Mouse (Mus musculus): ENCODE data around the gene Th. TPM values are rescaled to one million over a fixed set of nuclear protein-coding genes. Genes with fewer than 3 reads are reported as not detected.
A peak's percentile ranks its signal among the peaks of the same experiment; 100 is the strongest.

Gene Th
- 1.2 TPM in 2 replicates for polyA plus RNA-seq (2016; fragmentation: Nextera tagmentation; extraction: Ambion mirVana)

- Histone ChIP-seq H3K27ac (no peak within 1 kb of the TSS), H3K4me1 (no peaks in the 10 kb centered on the region), H3K27me3 (ENCODE audit: low read depth, poor library complexity, severe bottlenecking) (0 out of 2 replicates have a peak, but pooled peaks cover 3% of the 10 kb centered on the region), H3K4me3 (no peak within 1 kb of the TSS), H3K9me3 (replicated peaks) (no peaks in the 10 kb centered on the region), H3K36me3 (no peaks in the 10 kb centered on the region)
- no peak for DNase-seq (ENCODE audit: low spot score)
- WGBS, result 88% methylated on average over 3 of the region's 3 CpGs
These were observed at the start of gene Th for GRCm38 (mm10) chr7:142931028-142931427. Gene Th (minus strand): TSS chr7:142931128.

- H3K27ac ChIP-seq, result peak within 1 kb of the TSS; percentile 66
- 2% methylated on average over 51 of the region's 51 CpGs for WGBS
- peaks cover 25% of the 10 kb centered on the region for H3K4me1 ChIP-seq
- peak; percentile 59 for DNase-seq (ENCODE audit: low spot score)
- peaks cover 86% of the 10 kb centered on the region for H3K27me3 ChIP-seq (ENCODE audit: low read depth, poor library complexity, severe bottlenecking)
- no peaks in the 10 kb centered on the region for H3K36me3 ChIP-seq
- no peaks in the 10 kb centered on the region for H3K9me3 ChIP-seq (replicated peaks)
- peak within 1 kb of the TSS; percentile 57 for H3K4me3 ChIP-seq
These were observed 38.0 kb upstream of the Th start, which contains the start of gene Ascl2 for GRCm38 (mm10) chr7:142968809-142969511. Gene Ascl2 (minus strand): TSS chr7:142969264.

GRCm38 (mm10) chr7:142967884-142968808, 37.2 kb upstream of the Th start:
- under 1% methylated on average over 90 of the region's 90 CpGs for WGBS
- no peaks in the 10 kb centered on the region for H3K9me3 ChIP-seq (replicated peaks)
- H3K4me1 ChIP-seq, result peaks cover 25% of the 10 kb centered on the region
- DNase-seq (ENCODE audit: low spot score), result peak; percentile 76
- no peaks in the 10 kb centered on the region for H3K36me3 ChIP-seq
- H3K4me3 ChIP-seq, result peak overlapping the region; percentile 57
- H3K27ac ChIP-seq, result peak overlapping the region; percentile 66
- peaks cover 91% of the 10 kb centered on the region for H3K27me3 ChIP-seq (ENCODE audit: low read depth, poor library complexity, severe bottlenecking)

GRCm38 (mm10) chr7:142967414-142967883, 36.5 kb upstream of the Th start:
- Histone ChIP-seq H3K27me3 (ENCODE audit: low read depth, poor library complexity, severe bottlenecking) (peaks cover 96% of the 10 kb centered on the region), H3K36me3 (no peaks in the 10 kb centered on the region), H3K4me3 (peak overlapping the region; percentile 57), H3K4me1 (peaks cover 25% of the 10 kb centered on the region), H3K9me3 (replicated peaks) (no peaks in the 10 kb centered on the region), H3K27ac (peak overlapping the region; percentile 66)
- peak; percentile 61 for DNase-seq (ENCODE audit: low spot score)
- WGBS, result under 1% methylated on average over 36 of the region's 36 CpGs

GRCm38 (mm10) chr7:142959752-142960151, 28.8 kb upstream of the Th start:
- H3K9me3 ChIP-seq (replicated peaks), result no peaks in the 10 kb centered on the region
- no peak overlapping the region for H3K4me3 ChIP-seq
- H3K36me3 ChIP-seq, result no peaks in the 10 kb centered on the region
- H3K27ac ChIP-seq, result no peak overlapping the region
- H3K4me1 ChIP-seq, result peaks cover 6% of the 10 kb centered on the region; the same call in 1 of the 2 replicates
- H3K27me3 ChIP-seq (ENCODE audit: low read depth, poor library complexity, severe bottlenecking), result peaks cover 28% of the 10 kb centered on the region
- WGBS, result 81% methylated on average over 4 of the region's 4 CpGs
- no peak for DNase-seq (ENCODE audit: low spot score)

- 97% methylated on average over 1 of the region's 1 CpGs for WGBS
- peaks cover 19% of the 10 kb centered on the region; the same call in 1 of the 2 replicates for H3K27me3 ChIP-seq (ENCODE audit: low read depth, poor library complexity, severe bottlenecking)
- H3K9me3 ChIP-seq (replicated peaks), result no peaks in the 10 kb centered on the region
- H3K27ac ChIP-seq, result no peak overlapping the region
- no peak overlapping the region for H3K4me3 ChIP-seq
- no peaks in the 10 kb centered on the region for H3K36me3 ChIP-seq
- no peak for DNase-seq (ENCODE audit: low spot score)
- peaks cover 6% of the 10 kb centered on the region; the same call in 1 of the 2 replicates for H3K4me1 ChIP-seq
These were observed 27.9 kb upstream of the Th start for GRCm38 (mm10) chr7:142958817-142959216.

GRCm38 (mm10) chr7:142956018-142956417, 25.1 kb upstream of the Th start:
- DNase-seq (ENCODE audit: low spot score), result no peak
- WGBS, result 80% methylated on average over 2 of the region's 2 CpGs
- H3K36me3 ChIP-seq, result no peaks in the 10 kb centered on the region
- H3K27me3 ChIP-seq (ENCODE audit: low read depth, poor library complexity, severe bottlenecking), result no peaks in the 10 kb centered on the region
- H3K4me1 ChIP-seq, result peaks cover 3% of the 10 kb centered on the region; the same call in 1 of the 2 replicates
- H3K4me3 ChIP-seq, result no peak overlapping the region
- H3K27ac ChIP-seq, result no peak overlapping the region
- H3K9me3 ChIP-seq (replicated peaks), result no peaks in the 10 kb centered on the region

- Histone ChIP-seq H3K27me3 (ENCODE audit: low read depth, poor library complexity, severe bottlenecking) (peaks cover 7% of the 10 kb centered on the region; the same call in 1 of the 2 replicates), H3K36me3 (no peaks in the 10 kb centered on the region), H3K4me1 (no peaks in the 10 kb centered on the region), H3K4me3 (no peak overlapping the region), H3K27ac (no peak overlapping the region), H3K9me3 (replicated peaks) (no peaks in the 10 kb centered on the region)
- DNase-seq (ENCODE audit: low spot score), result no peak
- WGBS, result 0% methylated on average over 1 of the region's 1 CpGs
These were observed 18.6 kb upstream of the Th start for GRCm38 (mm10) chr7:142949568-142949967.

- H3K4me3 ChIP-seq, result no peak overlapping the region
- no peaks in the 10 kb centered on the region for H3K4me1 ChIP-seq
- H3K36me3 ChIP-seq, result no peaks in the 10 kb centered on the region
- H3K27ac ChIP-seq, result no peak overlapping the region
- DNase-seq (ENCODE audit: low spot score), result no peak
- H3K9me3 ChIP-seq (replicated peaks), result no peaks in the 10 kb centered on the region
- 0 out of 2 replicates have a peak, but pooled peaks cover 9% of the 10 kb centered on the region for H3K27me3 ChIP-seq (ENCODE audit: low read depth, poor library complexity, severe bottlenecking)
These were observed 6.7 kb upstream of the Th start for GRCm38 (mm10) chr7:142937631-142938030.

- Histone ChIP-seq H3K27ac (no peak overlapping the region), H3K27me3 (ENCODE audit: low read depth, poor library complexity, severe bottlenecking) (0 out of 2 replicates have a peak, but pooled peaks cover 9% of the 10 kb centered on the region), H3K4me3 (no peak overlapping the region), H3K36me3 (no peaks in the 10 kb centered on the region), H3K4me1 (no peaks in the 10 kb centered on the region), H3K9me3 (replicated peaks) (no peaks in the 10 kb centered on the region)
- 88% methylated on average over 14 of the region's 14 CpGs for WGBS
- no peak for DNase-seq (ENCODE audit: low spot score)
These were observed 4.8 kb upstream of the Th start for GRCm38 (mm10) chr7:142935708-142936107.

- Histone ChIP-seq H3K27me3 (ENCODE audit: low read depth, poor library complexity, severe bottlenecking) (0 out of 2 replicates have a peak, but pooled peaks cover 9% of the 10 kb centered on the region), H3K4me3 (no peak overlapping the region), H3K9me3 (replicated peaks) (no peaks in the 10 kb centered on the region), H3K27ac (no peak overlapping the region), H3K4me1 (no peaks in the 10 kb centered on the region), H3K36me3 (no peaks in the 10 kb centered on the region)
- WGBS, result 81% methylated on average over 3 of the region's 3 CpGs
- no peak for DNase-seq (ENCODE audit: low spot score)
These were observed 1.5 kb upstream of the Th start for GRCm38 (mm10) chr7:142932469-142932868.

- Histone ChIP-seq H3K9me3 (replicated peaks) (no peaks in the 10 kb centered on the region), H3K36me3 (no peaks in the 10 kb centered on the region), H3K27me3 (ENCODE audit: low read depth, poor library complexity, severe bottlenecking) (no peaks in the 10 kb centered on the region), H3K4me1 (no peaks in the 10 kb centered on the region), H3K27ac (no peak overlapping the region), H3K4me3 (no peak overlapping the region)
- WGBS, result 91% methylated on average over 2 of the region's 2 CpGs
- DNase-seq (ENCODE audit: low spot score), result no peak
These were observed 1.4 kb downstream of the Th start for GRCm38 (mm10) chr7:142929516-142929915.

GRCm38 (mm10) chr7:142927293-142927692, 3.6 kb downstream of the Th start:
- no peaks in the 10 kb centered on the region for H3K27me3 ChIP-seq (ENCODE audit: low read depth, poor library complexity, severe bottlenecking)
- no peak overlapping the region for H3K4me3 ChIP-seq
- no peaks in the 10 kb centered on the region for H3K36me3 ChIP-seq
- H3K9me3 ChIP-seq (replicated peaks), result no peaks in the 10 kb centered on the region
- WGBS, result 72% methylated on average over 8 of the region's 8 CpGs
- DNase-seq (ENCODE audit: low spot score), result no peak
- no peaks in the 10 kb centered on the region for H3K4me1 ChIP-seq
- H3K27ac ChIP-seq, result no peak overlapping the region

All from limb, embryonic 10.5 days (tissue).